Comparison of ENCODE assay signal across 16 mouse cellular contexts in genomic region chr1:133199706-133200105, GRCm38 (mm10). TPM values are rescaled to one million over a fixed set of nuclear protein-coding genes. Genes with fewer than 3 reads are reported as not detected.
A peak's percentile ranks its signal among the peaks of the same experiment; 100 is the strongest.
DNase-seq lines count a peak whose midpoint lies in the region; ATAC-seq lines count a peak whose summit lies in the region.
"Had no signal": no experiment of that assay in that cellular context is flagged by ENCODE, and none has a peak within 500 bp of the region (broad histone marks: within the 10 kb centered on the region; RNA-seq: fewer than 3 reads in every experiment).

No protein-coding gene starts in this region.

- H3K4me2 ChIP-seq in heart, embryonic 11.5 days: no peak overlapping the region
- no peak overlapping the region for H3K4me2 ChIP-seq in forebrain, embryonic 16.5 days (ENCODE audit: low read length)
- H3K4me2 ChIP-seq in neural tube, embryonic 15.5 days: no peak overlapping the region
- H3K4me2 ChIP-seq: limb, embryonic 13.5 days had no signal

- 59% methylated on average over 7 of the region's 7 CpGs for WGBS in heart, embryonic 11.5 days (ENCODE audit: insufficient replicate concordance)
- WGBS in forebrain, embryonic 16.5 days: 44% methylated on average over 7 of the region's 7 CpGs
- WGBS in midbrain, embryonic 10.5 days: 84% methylated on average over 7 of the region's 7 CpGs
- 44% methylated on average over 7 of the region's 7 CpGs for WGBS in neural tube, embryonic 15.5 days

- H3K36me3 ChIP-seq in heart, embryonic 11.5 days (ENCODE audit: control insufficient read depth, insufficient read depth, low read length): no peaks in the 10 kb centered on the region
- no peaks in the 10 kb centered on the region for H3K36me3 ChIP-seq in forebrain, embryonic 16.5 days (ENCODE audit: control insufficient read depth, insufficient read depth)
- peaks cover 12% of the 10 kb centered on the region; the same call in 1 of the 2 replicates for H3K36me3 ChIP-seq in midbrain, embryonic 10.5 days
- no peaks in the 10 kb centered on the region for H3K36me3 ChIP-seq in neural tube, embryonic 15.5 days
- H3K36me3 ChIP-seq: limb, embryonic 13.5 days had no signal

- no peaks in the 10 kb centered on the region for H3K27me3 ChIP-seq in heart, embryonic 11.5 days (ENCODE audit: control insufficient read depth, insufficient read depth, low read length)
- peaks cover 4% of the 10 kb centered on the region; the same call in 1 of the 2 replicates for H3K27me3 ChIP-seq in forebrain, embryonic 16.5 days (replicated peaks; ENCODE audit: control insufficient read depth, insufficient read depth, low read length)
- peaks cover 11% of the 10 kb centered on the region for H3K27me3 ChIP-seq in midbrain, embryonic 10.5 days (ENCODE audit: low read depth, poor library complexity, severe bottlenecking)
- no peaks in the 10 kb centered on the region for H3K27me3 ChIP-seq in neural tube, embryonic 15.5 days (replicated peaks)
- H3K27me3 ChIP-seq: limb, embryonic 13.5 days had no signal

- no peak overlapping the region for H3K27ac ChIP-seq in heart, embryonic 11.5 days (ENCODE audit: low read depth, low read length)
- H3K27ac ChIP-seq in forebrain, embryonic 16.5 days (ENCODE audit: low read length): no peak overlapping the region
- H3K27ac ChIP-seq in midbrain, embryonic 10.5 days (replicated peaks): peak overlapping the region; percentile 78
- H3K27ac ChIP-seq in neural tube, embryonic 15.5 days (replicated peaks): peak overlapping the region; percentile 64
- H3K27ac ChIP-seq: limb, embryonic 13.5 days; macrophage; stomach, postnatal 0 days had no signal

- peaks cover 18% of the 10 kb centered on the region for H3K4me1 ChIP-seq in heart, embryonic 11.5 days (ENCODE audit: control insufficient read depth, insufficient read depth, low read length)
- peaks cover 20% of the 10 kb centered on the region for H3K4me1 ChIP-seq in forebrain, embryonic 16.5 days (replicated peaks; ENCODE audit: control insufficient read depth, insufficient read depth, low read length)
- H3K4me1 ChIP-seq in midbrain, embryonic 10.5 days: peaks cover 82% of the 10 kb centered on the region
- peaks cover 69% of the 10 kb centered on the region for H3K4me1 ChIP-seq in neural tube, embryonic 15.5 days

- H3K9me3 ChIP-seq in heart, embryonic 11.5 days (replicated peaks; ENCODE audit: control insufficient read depth, low read length): no peaks in the 10 kb centered on the region
- no peaks in the 10 kb centered on the region for H3K9me3 ChIP-seq in forebrain, embryonic 16.5 days (ENCODE audit: control insufficient read depth, low read length)
- H3K9me3 ChIP-seq in midbrain, embryonic 10.5 days (replicated peaks): no peaks in the 10 kb centered on the region
- no peaks in the 10 kb centered on the region for H3K9me3 ChIP-seq in neural tube, embryonic 15.5 days (replicated peaks)
- H3K9me3 ChIP-seq: limb, embryonic 13.5 days had no signal

- no peak for ATAC-seq in heart, embryonic 11.5 days (replicated peaks; ENCODE audit: insufficient number of reproducible peaks, low FRiP score, low TSS enrichment)
- ATAC-seq in forebrain, embryonic 16.5 days: 0 out of 2 replicates have a peak, but pooled peaks have one; percentile 51
- no peak for ATAC-seq in neural tube, embryonic 15.5 days (ENCODE audit: low FRiP score)

- no peak overlapping the region for H3K4me3 ChIP-seq in heart, embryonic 11.5 days (ENCODE audit: low read depth, low read length)
- no peak overlapping the region for H3K4me3 ChIP-seq in forebrain, embryonic 16.5 days (replicated peaks; ENCODE audit: low read length)
- no peak overlapping the region for H3K4me3 ChIP-seq in midbrain, embryonic 10.5 days
- no peak overlapping the region for H3K4me3 ChIP-seq in neural tube, embryonic 15.5 days (replicated peaks)
- H3K4me3 ChIP-seq: limb, embryonic 13.5 days had no signal

- peak overlapping the region; percentile 16; the same call in 1 of the 2 replicates for H3K9ac ChIP-seq in heart, embryonic 11.5 days (ENCODE audit: low read depth, low read length)
- H3K9ac ChIP-seq in forebrain, embryonic 16.5 days (replicated peaks; ENCODE audit: low read depth, low read length): no peak overlapping the region
- H3K9ac ChIP-seq in neural tube, embryonic 15.5 days (replicated peaks): no peak overlapping the region; the same call in 1 of the 2 replicates
- H3K9ac ChIP-seq: limb, embryonic 13.5 days had no signal

- DNase-seq in heart, adult 8-10 months (ENCODE audit: low spot score): no peak
- no peak for DNase-seq in midbrain, embryonic 10.5 days (ENCODE audit: low spot score)
- DNase-seq in adrenal gland, adult 8-10 months: no peak
- no peak for DNase-seq in layer of hippocampus, adult 11-12 months (ENCODE audit: low spot score)
- no peak for DNase-seq in frontal cortex, postnatal 25 days (ENCODE audit: low spot score in 2 of 2)
- DNase-seq: adrenal gland, adult 2 months; cerebellum, adult 9-11 months; heart, postnatal 14 days; kidney, adult 18-20 months; thymus, postnatal 25 days had no signal

RNA-seq across cellular contexts. Expression of gene Plekha6, which starts 35.7 kb away (rescaled TPM):
- 13.6 and 14.8 TPM in 2 replicates for polyA plus RNA-seq in heart, embryonic 11.5 days (2014; fragmentation: Nextera tagmentation; extraction: Ambion mirVana)
- 10 to 100 TPM; 55.8 to 74.3 (median 66.5) TPM for total RNA-seq in heart, adult 8-10 months (2022)
- polyA plus RNA-seq in forebrain, embryonic 16.5 days (2015; fragmentation: Nextera tagmentation; extraction: Ambion mirVana): 10.7 and 11.7 TPM in 2 replicates
- 12.5 and 15.7 TPM in 2 replicates for polyA plus RNA-seq in midbrain, embryonic 10.5 days (2016; fragmentation: Nextera tagmentation; extraction: Ambion mirVana)
- polyA plus RNA-seq in neural tube, embryonic 15.5 days (2015; fragmentation: Nextera tagmentation; extraction: Ambion mirVana): 17.1 and 20.5 TPM in 2 replicates
- 10 to 100 TPM; 16.1 to 56.7 (median 33.1) TPM for total RNA-seq in adrenal gland, adult 8-10 months (2022)
- polyA plus RNA-seq: macrophage had no signal

Comparison
In these comparisons a context has a peak if more than half of its experiments do, and no peak if none do; other contexts are left out.
1. H3K27ac ChIP-seq: peak in midbrain, embryonic 10.5 days (single experiment) and neural tube, embryonic 15.5 days (single experiment); none in heart, embryonic 11.5 days (single experiment) and forebrain, embryonic 16.5 days (single experiment).